Mouse (Mus musculus): ENCODE measurements around the gene Tmem50b.
"Not testable (repeated sequence)": the region's sequence is repeated elsewhere in the genome, so short reads cannot be mapped to it uniquely, and the experiment has no call there.

Tmem50b gene

DNA sequence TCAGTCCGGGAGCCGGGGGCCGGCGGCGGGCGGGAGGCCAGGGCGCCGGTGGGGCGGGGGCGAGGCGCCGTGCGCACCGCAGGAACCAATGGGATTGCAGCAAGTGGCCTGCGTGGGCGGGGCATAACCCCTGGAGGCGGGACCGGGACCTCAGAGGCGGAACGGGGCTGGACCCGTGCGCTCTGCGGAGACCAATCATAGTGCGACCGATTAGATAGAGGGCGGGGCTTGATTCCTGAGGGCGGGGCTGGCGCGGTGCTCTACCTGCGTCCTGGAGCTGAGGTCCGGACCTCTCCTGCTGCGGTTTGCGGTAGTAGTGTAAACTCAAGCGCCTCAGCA, at the start of gene Tmem50b:
Gene Tmem50b, minus strand, starts transcription at position 129 of the 339 bp plus-strand sequence.
- DNase-seq (ENCODE audit: low spot score) = peak; percentile 98

DNA sequence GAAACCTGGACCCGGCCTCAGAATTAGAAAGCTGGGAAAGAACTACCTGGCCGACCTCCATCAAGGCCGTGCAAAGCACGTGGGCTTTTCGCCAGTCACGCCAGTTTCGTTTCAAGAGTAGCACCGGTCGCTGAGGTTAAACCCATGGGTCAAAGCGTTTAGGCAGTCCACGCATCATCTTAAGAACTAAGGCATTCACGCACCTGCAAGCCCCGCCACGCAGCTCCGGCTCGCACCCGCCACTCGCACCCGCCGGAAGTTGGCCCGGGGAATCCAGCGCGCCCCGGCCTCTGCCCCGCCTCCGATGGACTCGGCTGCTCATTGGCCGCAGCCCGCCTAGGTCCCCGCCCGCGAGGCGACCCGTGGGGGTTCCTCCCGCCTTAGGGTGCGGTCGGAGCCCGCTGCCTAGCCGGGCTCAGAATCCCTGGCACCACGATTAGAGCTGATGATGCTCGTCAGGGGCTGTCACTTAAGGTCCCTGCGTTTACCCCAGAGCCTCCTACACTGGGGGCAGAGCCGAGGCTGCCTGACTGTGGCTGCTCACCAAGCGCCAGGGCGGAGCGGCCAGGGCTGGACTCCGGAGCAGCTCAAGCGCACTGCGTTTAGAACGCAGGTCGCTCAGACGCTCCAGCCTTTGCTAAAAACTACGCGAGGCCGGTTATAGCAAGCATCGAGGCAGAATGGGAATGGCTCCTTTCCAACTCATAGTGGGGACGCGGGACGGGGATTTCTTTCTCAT, 49.2 kb upstream of the Tmem50b start, which contains the start of gene Gart:
Gene Gart, minus strand, starts transcription at position 272 of the 739 bp plus-strand sequence.
- DNase-seq (ENCODE audit: low spot score) = peak; percentile 88

GRCm38 (mm10) chr16:91645995-91646602, 48.5 kb upstream of the Tmem50b start:
- no peak for DNase-seq (ENCODE audit: low spot score)

DNA sequence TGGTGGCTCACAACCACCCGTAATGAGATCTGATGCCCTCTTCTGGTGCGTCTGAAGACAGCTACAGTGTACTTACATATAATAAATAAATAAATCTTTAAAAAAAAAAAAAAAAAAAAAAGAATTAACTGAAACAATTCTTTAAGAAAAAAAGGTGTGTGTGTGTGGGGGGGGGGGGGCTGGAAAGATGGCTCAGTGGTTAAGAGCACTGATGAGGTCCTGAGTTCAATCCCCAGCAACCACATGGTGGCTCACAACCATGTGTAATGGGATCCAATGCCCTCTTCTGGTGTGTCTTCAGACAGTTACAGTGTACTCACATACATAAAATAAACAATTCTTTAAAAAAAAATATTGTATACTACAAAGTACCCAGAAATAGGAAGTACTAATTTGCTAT, 47.8 kb upstream of the Tmem50b start:
- DNase-seq (ENCODE audit: low spot score) = not testable (repeated sequence)

GRCm38 (mm10) chr16:91644901-91645300, 47.3 kb upstream of the Tmem50b start:
- DNase-seq (ENCODE audit: low spot score) = no peak

DNA sequence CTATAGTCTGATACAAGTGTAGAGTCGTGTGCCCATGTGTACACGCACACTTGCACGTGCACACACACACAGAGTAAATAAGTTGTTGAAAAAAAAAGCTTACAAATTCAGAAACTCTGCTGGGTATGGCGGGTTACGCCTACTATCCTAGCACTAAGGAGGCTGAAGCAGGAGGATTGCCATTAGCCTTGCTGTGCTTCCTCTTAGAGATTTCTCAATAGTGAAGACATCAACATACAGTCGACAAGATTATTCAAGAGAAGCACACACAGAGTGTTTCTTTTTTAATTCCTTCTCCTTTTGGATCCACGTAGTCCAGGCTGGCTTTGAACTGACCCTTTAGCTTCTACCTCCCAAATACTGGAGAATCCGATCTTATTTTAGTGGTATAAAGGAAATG, 42.6 kb upstream of the Tmem50b start:
- DNase-seq (ENCODE audit: low spot score) = no peak

DNA sequence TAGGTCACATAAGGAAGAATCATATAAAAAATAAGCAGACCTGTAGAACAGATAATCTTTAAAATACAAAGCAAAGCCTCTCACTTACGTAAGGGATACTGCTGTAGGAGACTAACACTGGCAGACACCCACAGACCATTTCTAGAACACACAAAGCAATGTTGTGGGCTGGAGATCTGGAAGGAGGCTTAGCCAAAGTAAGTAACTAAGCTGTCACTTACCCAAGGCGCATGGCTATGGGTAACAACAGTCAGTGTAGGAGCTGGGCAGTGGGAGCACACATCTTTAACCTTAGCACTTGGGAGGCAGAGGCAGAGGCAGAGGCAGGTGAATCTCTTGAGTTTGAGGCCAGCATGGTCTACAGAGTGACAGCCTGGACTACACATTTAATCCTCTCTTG, 42.0 kb upstream of the Tmem50b start:
- DNase-seq (ENCODE audit: low spot score) = no peak

GRCm38 (mm10) chr16:91639161-91639560, 41.6 kb upstream of the Tmem50b start:
- no peak for DNase-seq (ENCODE audit: low spot score)

DNA sequence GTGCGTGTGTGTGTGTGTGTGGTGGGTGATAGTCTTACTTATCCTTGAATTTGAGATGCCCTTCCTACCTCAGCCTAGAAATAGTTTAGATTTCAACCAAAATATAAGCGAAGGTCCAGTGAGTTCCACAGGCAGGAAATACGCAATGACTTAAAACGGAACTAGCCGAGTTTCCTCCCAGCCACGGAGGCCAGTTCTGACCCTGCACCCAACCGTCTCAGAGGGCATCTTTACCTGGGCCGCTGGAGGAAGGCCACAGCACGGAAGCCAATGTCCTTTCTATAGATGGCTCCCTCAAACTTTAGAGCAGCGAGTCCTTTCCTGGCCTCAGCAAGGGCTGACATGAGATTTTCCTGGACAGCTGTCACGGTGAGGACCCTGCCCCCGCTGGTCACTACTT, 36.0 kb upstream of the Tmem50b start:
- DNase-seq (ENCODE audit: low spot score) = no peak

- DNase-seq (ENCODE audit: low spot score) = no peak
These were observed 35.3 kb upstream of the Tmem50b start for GRCm38 (mm10) chr16:91632940-91633339.

DNA sequence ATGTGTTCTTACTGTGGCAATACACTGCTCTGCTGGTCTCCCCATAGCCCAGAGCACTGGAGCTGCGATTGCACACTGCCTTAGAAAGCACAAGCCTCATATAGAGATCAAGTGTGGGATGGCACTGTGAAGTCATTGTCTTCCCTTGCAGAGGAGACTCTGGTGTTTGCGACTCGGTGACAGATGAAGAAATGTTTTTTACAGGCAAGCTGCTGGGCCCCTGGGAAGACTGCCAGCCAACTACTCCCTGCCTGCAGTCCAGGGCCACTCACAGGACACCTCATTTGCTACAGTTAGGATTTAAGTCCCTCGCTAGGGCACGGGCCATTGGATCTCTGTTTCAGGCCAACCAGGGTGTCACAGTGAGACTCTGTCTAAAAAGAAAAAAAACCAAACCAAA, 34.8 kb upstream of the Tmem50b start:
- DNase-seq (ENCODE audit: low spot score) = no peak

GRCm38 (mm10) chr16:91630584-91630983, 33.0 kb upstream of the Tmem50b start:
- DNase-seq (ENCODE audit: low spot score) = no peak

- no peak for DNase-seq (ENCODE audit: low spot score)
These were observed 32.1 kb upstream of the Tmem50b start for GRCm38 (mm10) chr16:91629749-91630148.

DNA sequence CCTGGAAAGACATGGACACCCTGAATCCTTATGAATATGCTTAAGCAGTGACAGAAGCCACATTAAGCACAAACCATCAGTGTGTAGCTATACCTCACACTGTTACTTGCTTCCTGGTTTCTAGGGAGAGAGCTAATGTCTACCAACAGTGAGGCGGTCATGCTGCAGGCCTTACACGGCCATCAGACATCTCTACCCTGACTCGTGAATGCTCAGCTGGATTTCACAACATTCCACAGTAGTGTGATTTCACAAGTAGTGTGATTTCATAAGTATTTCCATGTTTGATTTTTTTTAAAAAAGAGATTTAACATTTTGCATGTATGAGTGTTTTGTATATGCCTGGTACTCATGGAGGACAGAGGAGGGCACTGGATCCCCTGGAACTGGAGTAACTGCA, 31.1 kb upstream of the Tmem50b start:
- DNase-seq (ENCODE audit: low spot score) = no peak

GRCm38 (mm10) chr16:91627831-91628230, 30.2 kb upstream of the Tmem50b start:
- DNase-seq (ENCODE audit: low spot score) = no peak

DNA sequence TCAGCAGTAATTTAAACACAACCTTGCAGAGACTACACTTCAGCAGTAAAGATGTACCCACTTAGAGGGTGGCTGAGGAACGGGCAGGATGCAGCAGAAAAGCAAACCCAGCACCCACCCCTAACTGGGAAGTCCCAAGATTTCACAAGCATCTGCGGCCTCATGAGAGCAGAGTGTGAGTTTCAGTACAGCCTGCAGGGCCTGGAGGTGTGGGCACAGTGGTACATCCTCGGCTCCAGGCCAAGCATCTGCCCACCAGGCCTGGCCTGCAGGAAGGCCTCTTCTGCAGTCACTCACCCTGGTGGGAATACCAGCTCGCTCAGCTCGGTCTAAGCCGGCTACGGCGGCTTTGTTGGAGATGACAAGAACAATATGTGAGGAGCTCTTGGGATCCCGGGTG, 25.5 kb upstream of the Tmem50b start:
- DNase-seq (ENCODE audit: low spot score) = no peak

GRCm38 (mm10) chr16:91620991-91621390, 23.4 kb upstream of the Tmem50b start:
- no peak for DNase-seq (ENCODE audit: low spot score)

DNA sequence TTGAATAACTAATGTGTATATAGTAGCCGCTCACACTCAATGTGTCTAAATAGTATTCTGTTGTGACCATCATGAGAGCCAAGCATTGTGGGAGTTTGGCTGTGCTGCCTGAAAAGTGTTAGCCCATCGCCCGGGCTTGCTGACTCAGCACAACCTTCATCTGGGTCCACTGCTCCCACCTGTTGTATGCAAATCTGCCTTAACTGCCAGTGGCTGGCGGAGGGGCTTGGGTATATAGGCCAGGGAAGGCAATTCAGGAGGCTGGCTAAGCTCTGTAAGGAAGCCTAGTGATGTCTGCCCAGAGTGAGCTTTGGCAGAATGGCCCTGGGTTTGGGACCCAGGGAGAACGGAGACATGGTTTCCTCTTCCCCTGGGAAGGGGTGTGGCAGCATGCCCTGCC, 22.6 kb upstream of the Tmem50b start:
- DNase-seq (ENCODE audit: low spot score) = no peak

DNA sequence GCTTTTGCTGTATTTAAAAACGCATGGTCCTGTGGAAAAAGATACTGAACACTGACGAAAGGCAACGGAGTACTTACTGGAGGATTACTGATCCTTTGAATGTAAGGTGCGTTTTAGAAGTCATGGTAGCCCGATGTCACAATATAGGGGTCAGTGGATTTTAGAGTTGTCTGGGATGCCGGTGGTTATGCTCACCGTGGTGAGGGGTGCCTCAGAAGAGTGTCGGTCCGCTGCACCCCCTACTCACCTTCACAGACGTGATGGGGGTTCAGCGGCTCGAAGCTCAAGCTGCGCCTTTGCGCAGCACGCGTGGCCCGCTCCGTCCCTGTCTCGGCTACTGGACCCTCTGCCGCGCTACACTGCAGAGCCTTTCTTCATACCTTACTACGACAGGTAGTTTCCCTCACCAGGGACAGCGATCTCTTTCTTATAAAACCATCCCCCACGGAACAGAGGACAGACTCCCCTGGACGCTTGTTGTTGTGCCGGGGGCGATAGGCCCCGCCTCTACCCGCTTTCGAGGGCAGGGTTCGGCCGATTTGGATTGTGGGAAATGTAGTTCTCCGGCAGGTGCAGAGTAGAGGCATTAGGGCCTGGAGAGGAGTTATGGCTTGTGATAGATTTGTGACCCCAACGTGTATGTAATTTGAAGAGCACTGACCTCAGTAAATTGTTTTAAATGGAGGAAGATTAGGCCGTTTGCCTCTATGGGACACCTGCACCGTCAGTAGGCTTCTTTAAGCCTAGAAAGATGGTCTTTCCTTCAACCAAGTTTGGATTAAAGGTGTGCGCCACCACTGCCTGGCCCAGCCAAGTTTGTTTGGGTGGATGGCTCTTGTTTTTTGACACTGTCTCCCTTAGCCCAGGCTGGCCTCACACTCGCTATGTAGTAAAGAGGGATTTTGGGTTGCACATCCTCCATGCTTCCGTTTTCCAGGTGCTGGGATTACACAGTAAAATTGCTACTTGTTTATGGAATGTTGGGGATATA, 21.2 kb upstream of the Tmem50b start, which contains the start of gene Dnajc28:
Gene Dnajc28, minus strand, starts transcription at position 516 of the 991 bp plus-strand sequence.
- DNase-seq (ENCODE audit: low spot score) = peak; percentile 81

DNA sequence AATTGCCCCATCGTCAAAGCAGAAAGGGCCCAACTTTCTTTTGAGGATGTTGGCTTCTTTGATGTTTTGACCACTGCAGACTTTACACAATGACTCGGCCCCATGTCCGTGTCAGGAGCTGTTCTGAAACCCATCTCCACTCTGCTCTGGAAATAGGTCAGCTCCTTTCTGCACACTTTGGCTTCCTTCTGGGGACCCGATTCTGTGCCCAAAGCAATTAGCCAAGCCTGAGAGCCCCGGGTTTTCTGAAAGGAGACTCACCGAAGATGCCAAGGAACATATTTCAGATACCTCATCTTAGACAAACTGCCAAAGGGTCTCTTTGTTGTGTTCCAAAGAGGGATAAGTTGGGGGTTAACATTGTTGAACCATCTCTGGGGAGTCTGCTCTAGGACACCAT, 17.0 kb upstream of the Tmem50b start:
- DNase-seq (ENCODE audit: low spot score) = no peak

DNA sequence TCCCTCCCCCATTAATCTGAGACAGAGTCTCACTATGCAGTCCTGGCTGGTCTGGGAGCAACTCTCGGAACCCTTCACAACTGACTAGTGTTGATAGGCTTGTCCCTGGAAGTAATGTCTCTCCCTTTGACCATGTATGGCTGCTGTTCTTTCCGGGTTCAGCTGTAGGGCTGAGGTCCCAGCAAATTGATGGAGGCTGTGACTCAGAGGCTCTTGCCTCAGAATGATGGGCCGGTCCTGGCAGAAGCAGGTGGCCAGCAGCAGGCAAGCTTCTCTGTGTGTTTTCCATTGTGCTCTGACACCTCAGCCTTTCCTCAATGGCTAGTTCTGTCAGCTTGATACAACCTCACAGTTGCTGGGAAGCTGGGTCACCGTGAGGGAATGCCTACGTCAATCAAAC, 14.9 kb upstream of the Tmem50b start:
- no peak for DNase-seq (ENCODE audit: low spot score)

GRCm38 (mm10) chr16:91611248-91611647, 13.6 kb upstream of the Tmem50b start:
- no peak for DNase-seq (ENCODE audit: low spot score)
